Mouse (Mus musculus) forebrain, embryonic 16.5 days (tissue): Measurements from ENCODE around the gene Pitpnm1. TPM values are rescaled to one million over a fixed set of nuclear protein-coding genes. Genes with fewer than 3 reads are reported as not detected.

Experiments
- ATAC-seq: fragments of 200-750 bp; cut with Nextera tagmentation; 2 replicates; pipeline ENCODE4 v1.8.0; 2017; ENCODE audit warnings: mild to moderate bottlenecking, moderate library complexity
- H3K27ac ChIP-seq: fragments of 300-500 bp; sonication (generic); 2 replicates; pipeline ENCODE4 v1.5.1; 2014; ENCODE audit warnings: low read length, control low read depth
- H3K27me3 ChIP-seq: fragments of 300-500 bp; sonication (generic); replicated peaks from 2 replicates; pipeline ENCODE4 v1.6.1; 2014; ENCODE audit warnings: low read length; ENCODE audit not compliant: control insufficient read depth, insufficient read depth
- H3K36me3 ChIP-seq: fragments of 300-500 bp; sonication (generic); 2 replicates; pipeline ENCODE4 v1.6.1; 2014; ENCODE audit not compliant: control insufficient read depth, insufficient read depth
- H3K4me1 ChIP-seq: fragments of 300-500 bp; sonication (generic); replicated peaks from 2 replicates; pipeline ENCODE4 v1.6.1; 2014; ENCODE audit warnings: low read length; ENCODE audit not compliant: control insufficient read depth, insufficient read depth
- H3K4me2 ChIP-seq: fragments of 300-500 bp; sonication (generic); 2 replicates; pipeline ENCODE4 v1.6.1; 2014; ENCODE audit warnings: mild to moderate bottlenecking, low read length, control low read depth
- H3K4me3 ChIP-seq: fragments of 300-500 bp; sonication (generic); replicated peaks from 2 replicates; pipeline ENCODE4 v1.5.1; 2014; ENCODE audit warnings: mild to moderate bottlenecking, low read length, control low read depth
- H3K9ac ChIP-seq: fragments of 300-500 bp; sonication (generic); replicated peaks from 2 replicates; pipeline ENCODE4 v1.6.1; 2014; ENCODE audit warnings: low read depth, low read length, control low read depth
- H3K9me3 ChIP-seq: fragments of 300-500 bp; sonication (generic); 2 replicates; pipeline ENCODE4 v1.6.1; 2016; ENCODE audit warnings: low read length; ENCODE audit not compliant: control insufficient read depth
- WGBS: fragments of 180-500 bp; shearing (Covaris S2); extraction: QIAGEN DNeasy Blood & Tissue Kit; methylation state at CpG from one replicate; pipeline ENCODE4 v1.1.7; 2014; 5-methylcytosine and 5-hydroxymethylcytosine counted together
- polyA plus RNA-seq: library from polyadenylated mRNA; unstranded; fragments of >200 nt; fragmentation: Nextera tagmentation; extraction: Ambion mirVana; gene quantifications from 2 replicates; pipeline ENCODE4 v1.2.1, GENCODE M21; 2015

Gene Pitpnm1
- polyA plus RNA-seq, 1 experiment from 2014 or later = 75.5 TPM

DNA sequence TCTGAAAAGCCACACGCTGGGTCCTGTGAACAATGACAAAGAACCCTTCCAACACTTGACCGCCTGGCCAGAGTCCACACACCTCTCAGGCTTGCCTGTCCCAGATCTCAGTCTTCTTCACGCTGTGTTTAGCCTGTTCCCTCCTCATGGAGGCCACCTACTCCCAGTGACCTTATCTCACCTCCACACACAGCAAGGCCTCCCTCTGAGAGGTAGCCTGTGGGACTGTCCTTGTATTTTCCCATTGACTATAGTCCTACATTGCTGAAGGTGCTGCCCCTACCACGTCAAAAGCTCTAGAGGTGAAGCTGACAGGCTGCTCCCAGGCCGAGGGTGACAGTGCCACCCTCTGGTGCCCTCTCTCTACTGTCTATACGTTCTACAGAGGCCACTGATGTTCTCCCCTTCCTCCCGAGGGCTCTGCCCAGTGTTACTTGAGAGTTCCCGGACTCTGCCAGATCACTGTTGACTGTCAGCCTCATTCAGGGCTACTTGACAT lies 19.2 kb upstream of the Pitpnm1 start:
- no peak overlapping the region for H3K4me2 ChIP-seq
- H3K9me3 ChIP-seq = no peaks in the 10 kb centered on the region
- no peaks in the 10 kb centered on the region for H3K36me3 ChIP-seq
- H3K27ac ChIP-seq = no peak overlapping the region
- no peak for ATAC-seq
- no peaks in the 10 kb centered on the region for H3K4me1 ChIP-seq
- 68% methylated on average over 8 of the region's 8 CpGs for WGBS
- H3K27me3 ChIP-seq = no peaks in the 10 kb centered on the region
- no peak overlapping the region for H3K9ac ChIP-seq
- no peak overlapping the region for H3K4me3 ChIP-seq

DNA sequence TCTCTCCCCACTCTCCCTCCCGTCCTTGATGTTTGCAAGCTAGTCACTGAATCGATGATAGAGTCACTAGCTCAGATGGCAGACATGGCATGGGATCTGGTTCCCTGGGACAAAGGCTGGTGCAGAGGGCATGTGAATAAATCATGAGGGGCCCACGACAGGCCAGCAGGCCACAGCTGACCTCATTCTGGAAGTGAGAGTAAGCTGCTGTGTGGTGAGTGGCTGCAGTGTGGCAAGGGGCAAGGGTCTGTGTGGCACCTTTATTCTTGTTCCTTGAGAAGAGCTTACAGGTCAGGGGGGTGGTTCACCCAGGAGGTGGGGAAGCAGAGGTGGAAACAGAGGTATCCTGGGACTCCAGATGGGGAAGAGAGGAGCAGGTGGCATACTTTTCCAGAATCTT lies 18.4 kb upstream of the Pitpnm1 start, which contains the start of gene Cabp2:
Cabp2 (plus strand) TSS at position 185 of the 400 bp plus-strand sequence.
- Histone ChIP-seq H3K4me1 (no peaks in the 10 kb centered on the region), H3K9me3 (no peaks in the 10 kb centered on the region), H3K36me3 (no peaks in the 10 kb centered on the region), H3K9ac (no peak within 1 kb of the TSS), H3K27me3 (no peaks in the 10 kb centered on the region), H3K27ac (no peak within 1 kb of the TSS), H3K4me3 (no peak within 1 kb of the TSS), H3K4me2 (no peak within 1 kb of the TSS)
- WGBS = 66% methylated on average over 3 of the region's 3 CpGs
- ATAC-seq = no peak

DNA sequence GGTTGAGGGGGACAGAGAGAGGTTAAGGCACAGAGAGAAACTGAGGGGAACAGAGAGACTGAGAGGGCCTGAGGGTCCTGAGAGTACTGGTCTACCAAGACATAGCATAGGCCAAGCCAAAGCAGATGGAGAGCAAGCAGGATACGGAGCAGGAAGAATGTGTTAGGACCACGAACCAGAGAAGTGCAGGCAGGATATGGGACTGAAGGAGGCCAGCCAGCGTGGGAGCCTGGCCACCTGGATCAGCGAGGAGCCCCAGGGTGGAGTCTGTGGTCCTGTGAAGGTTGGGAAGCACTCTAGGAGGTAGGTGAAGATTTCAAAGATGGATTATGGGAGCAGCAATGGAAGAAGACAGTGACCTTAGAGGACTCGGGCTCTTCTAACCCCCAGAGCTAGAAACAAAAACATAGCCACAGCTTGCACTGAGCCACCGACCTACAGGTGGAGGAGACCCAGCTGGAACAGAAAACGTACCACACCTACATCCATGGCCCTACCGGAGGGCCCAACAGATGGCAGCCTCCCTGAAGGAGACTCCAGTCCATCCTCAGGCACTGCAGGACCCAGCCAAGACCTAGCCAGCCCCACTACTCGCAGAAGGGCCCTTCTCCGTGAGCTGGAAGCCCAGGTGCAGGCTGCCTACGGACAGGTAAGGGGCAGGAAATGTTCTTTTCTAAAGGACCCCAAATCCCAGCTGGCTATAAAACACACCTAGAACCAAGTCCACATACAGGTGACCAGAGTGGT lies 17.4 kb upstream of the Pitpnm1 start:
- no peak overlapping the region for H3K4me2 ChIP-seq
- no peaks in the 10 kb centered on the region for H3K27me3 ChIP-seq
- 81% methylated on average over 11 of the region's 11 CpGs for WGBS

DNA sequence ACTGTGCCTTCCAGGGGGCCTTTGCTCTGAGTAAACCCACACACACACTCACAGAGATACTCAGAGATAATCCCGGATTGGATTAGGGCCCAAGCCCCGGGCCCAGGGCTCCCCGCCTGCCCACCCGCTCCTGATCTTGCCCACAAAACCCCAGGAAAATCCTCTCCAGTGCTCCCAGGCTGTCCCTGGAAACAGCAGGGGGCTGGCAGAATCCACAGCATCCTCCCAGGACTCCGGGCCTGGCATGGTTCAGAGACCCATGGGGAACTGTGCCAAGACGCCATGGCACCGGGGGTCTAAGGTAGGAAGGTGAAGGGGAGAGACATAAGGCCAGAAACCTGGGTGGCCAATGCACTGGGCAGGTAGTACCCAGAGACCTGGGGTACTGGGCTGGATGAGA lies 16.5 kb upstream of the Pitpnm1 start:
- no peaks in the 10 kb centered on the region for H3K36me3 ChIP-seq
- H3K9ac ChIP-seq = no peak overlapping the region
- H3K4me3 ChIP-seq = no peak overlapping the region
- no peak overlapping the region for H3K27ac ChIP-seq
- 68% methylated on average over 7 of the region's 7 CpGs for WGBS
- H3K9me3 ChIP-seq = no peaks in the 10 kb centered on the region
- no peak for ATAC-seq
- no peaks in the 10 kb centered on the region for H3K27me3 ChIP-seq
- no peaks in the 10 kb centered on the region for H3K4me1 ChIP-seq
- no peak overlapping the region for H3K4me2 ChIP-seq

More for the DNA sequence above, 17.4 kb upstream of the Pitpnm1 start:
- Histone ChIP-seq H3K4me1 (no peaks in the 10 kb centered on the region), H3K9me3 (no peaks in the 10 kb centered on the region), H3K27ac (no peak overlapping the region), H3K36me3 (no peaks in the 10 kb centered on the region), H3K9ac (no peak overlapping the region), H3K4me3 (no peak overlapping the region)
- ATAC-seq = no peak

DNA sequence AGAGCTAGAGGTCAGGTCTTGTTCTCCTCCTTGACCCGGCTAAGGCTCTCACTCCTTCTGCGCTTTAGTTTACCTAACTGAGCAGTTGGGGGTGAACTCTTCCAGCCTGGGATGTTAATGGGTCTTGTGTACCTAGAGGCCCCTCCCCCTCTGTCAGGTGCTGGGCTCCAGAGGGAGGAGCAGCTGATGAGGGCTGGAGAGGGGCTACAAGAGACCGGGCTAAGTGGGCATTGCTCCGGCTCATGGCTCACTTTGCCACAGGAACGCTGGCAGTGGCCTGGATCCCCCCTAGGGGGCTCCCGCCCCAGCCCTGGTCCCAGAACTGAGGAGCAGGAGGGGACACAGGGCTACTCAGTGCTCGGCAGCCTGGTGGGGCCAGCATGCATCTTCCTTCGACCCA lies 16.0 kb upstream of the Pitpnm1 start:
- Histone ChIP-seq H3K4me3 (no peak overlapping the region), H3K4me2 (no peak overlapping the region), H3K36me3 (no peaks in the 10 kb centered on the region), H3K4me1 (no peaks in the 10 kb centered on the region), H3K27ac (no peak overlapping the region), H3K9ac (no peak overlapping the region), H3K9me3 (no peaks in the 10 kb centered on the region), H3K27me3 (no peaks in the 10 kb centered on the region)
- WGBS = 30% methylated on average over 8 of the region's 8 CpGs
- ATAC-seq = no peak

DNA sequence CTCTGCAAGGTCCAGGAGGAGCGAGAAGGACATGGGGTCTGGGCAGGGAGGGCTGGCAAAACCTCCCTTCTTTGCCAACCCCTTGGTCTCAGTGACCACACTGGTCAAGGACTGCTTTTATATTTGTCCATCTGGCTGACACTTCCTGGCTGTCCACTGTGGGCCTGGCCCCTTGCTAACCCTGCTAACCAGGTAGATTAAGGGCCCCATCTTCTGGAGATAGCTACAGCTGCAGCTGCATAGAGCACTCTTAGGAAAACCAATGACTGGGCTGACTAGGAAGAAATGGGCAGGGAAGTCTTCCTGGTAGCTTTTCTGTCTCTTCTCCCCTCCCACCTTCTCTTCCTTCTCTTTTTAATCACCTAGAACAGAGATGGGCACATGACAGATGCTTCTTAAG lies 14.8 kb upstream of the Pitpnm1 start:
- no peaks in the 10 kb centered on the region for H3K27me3 ChIP-seq
- no peaks in the 10 kb centered on the region for H3K9me3 ChIP-seq
- 89% methylated on average over 1 of the region's 1 CpGs for WGBS
- no peak overlapping the region for H3K9ac ChIP-seq
- no peak overlapping the region for H3K4me2 ChIP-seq
- no peaks in the 10 kb centered on the region for H3K36me3 ChIP-seq
- no peak overlapping the region for H3K4me3 ChIP-seq
- no peak for ATAC-seq
- no peak overlapping the region for H3K27ac ChIP-seq
- no peaks in the 10 kb centered on the region; the same call in 1 of the 2 replicates for H3K4me1 ChIP-seq

DNA sequence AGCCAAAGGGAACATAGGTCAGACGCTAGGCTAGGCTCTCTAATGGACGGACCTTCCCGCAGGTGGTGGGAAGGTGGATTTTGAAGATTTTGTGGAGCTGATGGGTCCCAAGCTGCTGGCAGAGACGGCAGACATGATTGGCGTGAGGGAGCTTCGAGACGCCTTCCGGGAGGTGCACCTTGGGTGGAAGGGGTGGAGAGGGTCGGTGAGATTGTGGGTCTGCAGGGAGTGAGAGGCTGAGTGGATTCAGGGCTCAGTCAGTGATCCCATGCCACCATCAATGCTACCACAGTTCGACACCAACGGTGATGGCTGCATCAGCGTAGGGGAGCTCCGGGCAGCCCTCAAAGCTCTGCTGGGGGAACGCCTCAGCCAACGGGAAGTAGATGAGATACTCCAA lies 13.6 kb upstream of the Pitpnm1 start:
- Histone ChIP-seq H3K4me2 (no peak overlapping the region), H3K4me1 (no peaks in the 10 kb centered on the region; the same call in 1 of the 2 replicates), H3K36me3 (no peaks in the 10 kb centered on the region), H3K9me3 (no peaks in the 10 kb centered on the region), H3K27ac (no peak overlapping the region), H3K4me3 (no peak overlapping the region), H3K27me3 (no peaks in the 10 kb centered on the region), H3K9ac (no peak overlapping the region)
- no peak for ATAC-seq
- WGBS = 91% methylated on average over 15 of the region's 15 CpGs

DNA sequence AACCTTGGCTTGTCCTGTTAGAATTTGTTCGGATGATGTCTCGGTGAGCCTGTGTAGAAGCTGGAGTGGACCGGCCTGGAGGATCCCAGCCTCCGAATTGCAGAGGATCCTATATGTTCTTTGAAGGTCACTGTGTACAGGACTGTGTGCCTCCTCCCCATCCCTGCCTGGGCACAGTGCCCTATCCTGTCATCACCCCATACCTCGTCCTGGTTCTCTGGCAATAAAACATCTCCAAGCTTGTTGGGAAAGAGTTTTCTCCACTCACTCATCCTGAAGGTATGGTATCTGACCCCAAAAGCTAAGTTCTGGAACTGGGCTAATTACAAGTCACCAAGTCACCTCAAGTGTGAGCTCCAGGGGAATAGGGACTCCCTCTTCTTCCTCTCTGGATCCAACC lies 12.7 kb upstream of the Pitpnm1 start:
- Histone ChIP-seq H3K9me3 (no peaks in the 10 kb centered on the region), H3K36me3 (no peaks in the 10 kb centered on the region), H3K27me3 (no peaks in the 10 kb centered on the region), H3K4me1 (no peaks in the 10 kb centered on the region; the same call in 1 of the 2 replicates), H3K4me2 (no peak overlapping the region), H3K4me3 (no peak overlapping the region), H3K9ac (no peak overlapping the region), H3K27ac (no peak overlapping the region)
- ATAC-seq = no peak
- WGBS = 85% methylated on average over 5 of the region's 5 CpGs

DNA sequence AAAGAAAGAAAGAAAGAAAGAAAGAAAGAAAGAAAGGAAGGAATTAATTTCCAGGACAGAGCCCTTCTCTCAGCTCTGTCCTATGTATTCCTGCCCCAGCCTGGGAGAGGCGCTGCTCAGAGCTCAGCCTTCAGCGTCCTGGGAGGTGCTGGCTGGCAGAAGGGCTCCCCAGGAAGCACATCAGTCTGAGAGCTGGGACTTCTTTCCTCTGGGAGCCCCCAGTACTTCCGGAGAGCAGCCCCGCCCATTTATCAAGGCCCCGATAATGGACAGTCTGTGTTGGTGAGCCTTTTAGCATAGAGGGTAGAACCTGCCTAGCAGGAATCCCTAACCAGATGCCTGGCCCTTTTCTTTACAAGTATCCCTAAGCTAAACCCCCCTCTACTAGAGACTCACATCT lies 11.7 kb upstream of the Pitpnm1 start:
- Histone ChIP-seq H3K4me2 (no peak overlapping the region), H3K4me3 (no peak overlapping the region), H3K4me1 (no peaks in the 10 kb centered on the region; the same call in 1 of the 2 replicates), H3K27me3 (no peaks in the 10 kb centered on the region), H3K27ac (no peak overlapping the region), H3K9ac (no peak overlapping the region), H3K9me3 (no peaks in the 10 kb centered on the region), H3K36me3 (no peaks in the 10 kb centered on the region)
- ATAC-seq = no peak
- WGBS = 58% methylated on average over 5 of the region's 5 CpGs
